In genomic region chr2:163443543-163443942, GRCm38 (mm10) we compare ENCODE assay signal across 24 mouse cellular contexts. TPM values are rescaled to one million over a fixed set of nuclear protein-coding genes. Genes with fewer than 3 reads are reported as not detected.
DNase-seq lines count a peak whose midpoint lies in the region; ATAC-seq and TF ChIP-seq lines count a peak whose summit lies in the region.
"Had no signal": no experiment of that assay in that cellular context is flagged by ENCODE, and none has a peak within 500 bp of the region (broad histone marks: within the 10 kb centered on the region; RNA-seq: fewer than 3 reads in every experiment).

No protein-coding gene starts in this region.

- no peaks in the 10 kb centered on the region for H3K36me3 ChIP-seq in heart, adult 2 months (ENCODE audit: control insufficient read depth, insufficient read depth, low read length)
- no peaks in the 10 kb centered on the region for H3K36me3 ChIP-seq in heart, embryonic 11.5 days (ENCODE audit: control insufficient read depth, insufficient read depth, low read length)
- H3K36me3 ChIP-seq in lung, postnatal 0 days (ENCODE audit: insufficient read depth, low read length) = no peaks in the 10 kb centered on the region
- H3K36me3 ChIP-seq: heart, embryonic 13.5 days; intestine, embryonic 15.5 days; kidney, embryonic 15.5 days; liver, embryonic 13.5 days; lung, embryonic 15.5 days; stomach, embryonic 15.5 days had no signal

- TF ChIP-seq EP300 in heart, adult 2 months (IDR thresholded peaks at IDR 0.05; ENCODE audit: insufficient read depth, low read depth, low read length) = no peak
- TF ChIP-seq EP300 in lung, postnatal 0 days (IDR thresholded peaks at IDR 0.05) = no peak

- H3K4me3 ChIP-seq in heart, adult 2 months = no peak overlapping the region
- no peak overlapping the region for H3K4me3 ChIP-seq in heart, embryonic 11.5 days (ENCODE audit: low read depth, low read length)
- H3K4me3 ChIP-seq in lung, postnatal 0 days (ENCODE audit: low read depth, low read length) = no peak overlapping the region
- H3K4me3 ChIP-seq: forebrain, embryonic 12.5 days; heart, embryonic 13.5 days; intestine, embryonic 15.5 days; kidney, embryonic 15.5 days; left cerebral cortex, adult 2 months; liver, embryonic 13.5 days; lung, embryonic 15.5 days; midbrain, embryonic 15.5 days; stomach, embryonic 15.5 days had no signal

- no peaks in the 10 kb centered on the region for H3K4me1 ChIP-seq in heart, adult 2 months (ENCODE audit: control insufficient read depth, insufficient read depth, low read length)
- H3K4me1 ChIP-seq in heart, embryonic 11.5 days (ENCODE audit: control insufficient read depth, insufficient read depth, low read length) = peaks cover 2% of the 10 kb centered on the region; the same call in 1 of the 2 replicates
- H3K4me1 ChIP-seq in lung, postnatal 0 days (ENCODE audit: insufficient read depth, low read depth, low read length) = no peaks in the 10 kb centered on the region
- H3K4me1 ChIP-seq: liver, embryonic 13.5 days had no signal

- H3K4me2 ChIP-seq in heart, embryonic 11.5 days = no peak overlapping the region
- no peak overlapping the region for H3K4me2 ChIP-seq in lung, postnatal 0 days (replicated peaks; ENCODE audit: low read depth, low read length)
- H3K4me2 ChIP-seq: forebrain, embryonic 12.5 days; heart, embryonic 13.5 days; hindbrain, embryonic 14.5 days; intestine, embryonic 15.5 days; kidney, embryonic 15.5 days; liver, embryonic 13.5 days; lung, embryonic 15.5 days; midbrain, embryonic 15.5 days; stomach, embryonic 15.5 days had no signal

- H3K27me3 ChIP-seq in heart, adult 2 months (ENCODE audit: control insufficient read depth, insufficient read depth, low read length) = peaks cover 2% of the 10 kb centered on the region
- peaks cover 6% of the 10 kb centered on the region for H3K27me3 ChIP-seq in heart, embryonic 11.5 days (ENCODE audit: control insufficient read depth, insufficient read depth, low read length)
- H3K27me3 ChIP-seq in lung, postnatal 0 days (replicated peaks; ENCODE audit: insufficient read depth, low read length) = peaks cover 6% of the 10 kb centered on the region; the same call in 1 of the 2 replicates
- H3K27me3 ChIP-seq: midbrain, embryonic 15.5 days had no signal

- 40% methylated on average over 6 of the region's 6 CpGs for WGBS in heart, adult 2 months
- WGBS in heart, embryonic 11.5 days (ENCODE audit: insufficient replicate concordance) = 56% methylated on average over 6 of the region's 6 CpGs
- 49% methylated on average over 6 of the region's 6 CpGs for WGBS in lung, postnatal 0 days

- TF ChIP-seq CTCF in heart, adult 2 months (IDR thresholded peaks at IDR 0.05) = no peak
- TF ChIP-seq CTCF in lung, postnatal 0 days (IDR thresholded peaks at IDR 0.05) = no peak

- no peak overlapping the region for H3K9ac ChIP-seq in heart, adult 2 months (ENCODE audit: low read depth, low read length)
- H3K9ac ChIP-seq in heart, embryonic 11.5 days (ENCODE audit: low read depth, low read length) = no peak overlapping the region
- no peak overlapping the region for H3K9ac ChIP-seq in lung, postnatal 0 days (replicated peaks; ENCODE audit: low read depth)
- H3K9ac ChIP-seq: forebrain, embryonic 12.5 days; heart, embryonic 13.5 days; hindbrain, embryonic 14.5 days; intestine, embryonic 15.5 days; kidney, embryonic 15.5 days; liver, embryonic 13.5 days; lung, embryonic 15.5 days; midbrain, embryonic 15.5 days; stomach, embryonic 15.5 days had no signal

- no peaks in the 10 kb centered on the region for H3K9me3 ChIP-seq in heart, embryonic 11.5 days (replicated peaks; ENCODE audit: control insufficient read depth, low read length)
- no peaks in the 10 kb centered on the region for H3K9me3 ChIP-seq in lung, postnatal 0 days (ENCODE audit: low read length)
- H3K9me3 ChIP-seq: forebrain, embryonic 12.5 days; heart, embryonic 13.5 days; intestine, embryonic 15.5 days; kidney, embryonic 15.5 days; liver, embryonic 13.5 days; lung, embryonic 15.5 days; midbrain, embryonic 15.5 days; stomach, embryonic 15.5 days had no signal

- DNase-seq in adrenal gland, adult 2 months = peak; percentile 37
- DNase-seq in adrenal gland, postnatal 25 days = no peak
- peak; percentile 55 to 70 for DNase-seq in heart, adult 2 months
- peak; percentile 89 for DNase-seq in brain, adult 2 months (ENCODE audit: low read depth, low spot score)
- DNase-seq in cerebellum, postnatal 10 days = peak; percentile 65 to 73
- no peak for DNase-seq in lung, postnatal 0 days (ENCODE audit: low spot score)
- DNase-seq in ovary, postnatal 14 days (ENCODE audit: low spot score) = no peak
- DNase-seq: adrenal gland, postnatal 36 days; liver, embryonic 13.5 days; spleen, adult 18-20 months; thymus, adult 2 months had no signal

- H3K27ac ChIP-seq in heart, adult 2 months = no peak overlapping the region
- no peak overlapping the region for H3K27ac ChIP-seq in heart, embryonic 11.5 days (ENCODE audit: low read depth, low read length)
- H3K27ac ChIP-seq in lung, postnatal 0 days (ENCODE audit: low read length) = no peak overlapping the region
- H3K27ac ChIP-seq: forebrain, embryonic 12.5 days; heart, embryonic 13.5 days; hindbrain, embryonic 14.5 days; intestine, embryonic 15.5 days; kidney, embryonic 15.5 days; left cerebral cortex, adult 2 months; liver, embryonic 13.5 days; lung, embryonic 15.5 days; midbrain, embryonic 15.5 days; stomach, embryonic 15.5 days had no signal

- H3K79me2 ChIP-seq in heart, adult 2 months (replicated peaks; ENCODE audit: control insufficient read depth, insufficient read depth, low read length) = no peaks in the 10 kb centered on the region

- intact Hi-C loops in heart, adult 2 months (cut with DNase I) = no loop called here

- no peak for TF ChIP-seq POLR2A in heart, adult 2 months (IDR thresholded peaks at IDR 0.05; ENCODE audit: insufficient read depth, low read depth, low read length)

- ATAC-seq in heart, embryonic 11.5 days (replicated peaks; ENCODE audit: insufficient number of reproducible peaks, low FRiP score, low TSS enrichment) = no peak
- no peak for ATAC-seq in lung, postnatal 0 days
- ATAC-seq: intestine, embryonic 15.5 days; midbrain, embryonic 15.5 days had no signal

RNA-seq across cellular contexts. Expression of gene Gdap1l1, which starts 5.3 kb away (rescaled TPM):
- 1 to 10 TPM; 2.2 to 4.2 TPM for total RNA-seq in adrenal gland, adult 2 months (2021)
- polyA plus RNA-seq in adrenal gland, adult 2 months (2012; rRNA removed) = 6.5 and 8.7 TPM in 2 replicates
- 2.8 and 3.7 TPM in 2 replicates for total RNA-seq in adrenal gland, postnatal 25 days (2021)
- total RNA-seq in heart, adult 2 months (2021) = not detected
- polyA plus RNA-seq in heart, adult 2 months (2012; rRNA removed) = 0.23 and 0.25 TPM in 2 replicates
- 0.31 and 0.64 TPM in 2 replicates for polyA plus RNA-seq in heart, embryonic 11.5 days (2014; fragmentation: Nextera tagmentation; extraction: Ambion mirVana)
- 0.37 and 0.43 TPM in 2 replicates for polyA plus RNA-seq in lung, postnatal 0 days (2015; fragmentation: Nextera tagmentation; extraction: Ambion mirVana)
- total RNA-seq: megakaryocyte progenitor cell, adult 5-6 weeks had no signal

RNA-seq across cellular contexts. Expression of gene Oser1, which starts 19.0 kb away (rescaled TPM):
- total RNA-seq in adrenal gland, adult 2 months (2021) = 10 to 100 TPM; 29.2 to 49.2 TPM
- polyA plus RNA-seq in adrenal gland, adult 2 months (2012; rRNA removed) = 3.0 TPM in 2 replicates
- 34.2 and 36.7 TPM in 2 replicates for total RNA-seq in adrenal gland, postnatal 25 days (2021)
- 10 to 100 TPM; 19.6 to 21.2 TPM for total RNA-seq in heart, adult 2 months (2021)
- polyA plus RNA-seq in heart, adult 2 months (2012; rRNA removed) = 9.7 and 16.4 TPM in 2 replicates
- polyA plus RNA-seq in heart, embryonic 11.5 days (2014; fragmentation: Nextera tagmentation; extraction: Ambion mirVana) = 60.8 and 64.1 TPM in 2 replicates
- polyA plus RNA-seq in lung, postnatal 0 days (2015; fragmentation: Nextera tagmentation; extraction: Ambion mirVana) = 73.8 and 74.6 TPM in 2 replicates

RNA-seq across cellular contexts. Expression of gene Fitm2, which starts 28.9 kb away (rescaled TPM):
- total RNA-seq in adrenal gland, adult 2 months (2021) = 100 to 1,000 TPM in 1 of 2 experiments, 10 to 100 TPM in 1; 88.8 to 102 TPM
- polyA plus RNA-seq in adrenal gland, adult 2 months (2012; rRNA removed) = 58.7 and 60.9 TPM in 2 replicates
- 61.2 and 74.5 TPM in 2 replicates for total RNA-seq in adrenal gland, postnatal 25 days (2021)
- 100 to 1,000 TPM; 196 to 223 TPM for total RNA-seq in heart, adult 2 months (2021)
- 93.8 and 139 TPM in 2 replicates for polyA plus RNA-seq in heart, adult 2 months (2012; rRNA removed)
- 11.6 and 14.6 TPM in 2 replicates for polyA plus RNA-seq in heart, embryonic 11.5 days (2014; fragmentation: Nextera tagmentation; extraction: Ambion mirVana)
- polyA plus RNA-seq in lung, postnatal 0 days (2015; fragmentation: Nextera tagmentation; extraction: Ambion mirVana) = 18.6 and 22.5 TPM in 2 replicates

RNA-seq across cellular contexts. Expression of gene Jph2, which starts 45.8 kb away (rescaled TPM):
- total RNA-seq in adrenal gland, adult 2 months (2021) = 1 to 10 TPM; 3.1 to 6.2 TPM
- 8.2 and 8.3 TPM in 2 replicates for polyA plus RNA-seq in adrenal gland, adult 2 months (2012; rRNA removed)
- 2.7 and 2.8 TPM in 2 replicates for total RNA-seq in adrenal gland, postnatal 25 days (2021)
- 100 to 1,000 TPM; 389 to 391 TPM for total RNA-seq in heart, adult 2 months (2021)
- 193 and 253 TPM in 2 replicates for polyA plus RNA-seq in heart, adult 2 months (2012; rRNA removed)
- polyA plus RNA-seq in heart, embryonic 11.5 days (2014; fragmentation: Nextera tagmentation; extraction: Ambion mirVana) = 19.5 and 22.7 TPM in 2 replicates
- polyA plus RNA-seq in lung, postnatal 0 days (2015; fragmentation: Nextera tagmentation; extraction: Ambion mirVana) = 4.0 and 6.0 TPM in 2 replicates
- total RNA-seq: megakaryocyte progenitor cell, adult 5-6 weeks had no signal

RNA-seq across cellular contexts. Expression of gene R3hdml, which starts 48.6 kb away (rescaled TPM):
- not detected for total RNA-seq in adrenal gland, adult 2 months (2021)
- not detected in 2 replicates for polyA plus RNA-seq in adrenal gland, adult 2 months (2012; rRNA removed)
- total RNA-seq in adrenal gland, postnatal 25 days (2021) = not detected in 2 replicates
- not detected for total RNA-seq in heart, adult 2 months (2021)
- not detected in 2 replicates for polyA plus RNA-seq in heart, adult 2 months (2012; rRNA removed)
- 0.27 TPM in 1 of 2 replicates, not detected in the other for polyA plus RNA-seq in heart, embryonic 11.5 days (2014; fragmentation: Nextera tagmentation; extraction: Ambion mirVana)
- 0.18 TPM in 1 of 2 replicates, not detected in the other for polyA plus RNA-seq in lung, postnatal 0 days (2015; fragmentation: Nextera tagmentation; extraction: Ambion mirVana)
- total RNA-seq: adrenal gland, postnatal 36 days; left cerebral cortex, adult 2 months; megakaryocyte progenitor cell, adult 5-6 weeks had no signal
- polyA plus RNA-seq: forebrain, embryonic 12.5 days; heart, embryonic 13.5 days; limb, embryonic 11.5 days; liver, embryonic 13.5 days; midbrain, embryonic 15.5 days; urinary bladder, adult 2 months had no signal

Comparison
In these comparisons a context has a peak if more than half of its experiments do, and no peak if none do; other contexts are left out.
1. DNase-seq: peak in adrenal gland, adult 2 months (single experiment), heart, adult 2 months (2 of 2), brain, adult 2 months (single experiment) and cerebellum, postnatal 10 days (2 of 2); none in adrenal gland, postnatal 25 days (single experiment), lung, postnatal 0 days (single experiment) and ovary, postnatal 14 days (single experiment).